Mouse (Mus musculus) megakaryocyte progenitor cell, adult 5-6 weeks (primary cell): ENCODE measurements at regions not wholly inside any gene's neighbourhood (a gene's known extent, or its start where the extent isn't known, plus 50 kb on each side); places are given as distances from the start of the nearest gene placed in this dataset.

ENCODE experiments used
- ATAC-seq: replicated peaks from 2 replicates; pipeline ENCODE4 v1.8.0; 2016; ENCODE audit warnings: mild to moderate bottlenecking, moderate TSS enrichment, inconsistent platforms; ENCODE audit not compliant: poor library complexity

DNA sequence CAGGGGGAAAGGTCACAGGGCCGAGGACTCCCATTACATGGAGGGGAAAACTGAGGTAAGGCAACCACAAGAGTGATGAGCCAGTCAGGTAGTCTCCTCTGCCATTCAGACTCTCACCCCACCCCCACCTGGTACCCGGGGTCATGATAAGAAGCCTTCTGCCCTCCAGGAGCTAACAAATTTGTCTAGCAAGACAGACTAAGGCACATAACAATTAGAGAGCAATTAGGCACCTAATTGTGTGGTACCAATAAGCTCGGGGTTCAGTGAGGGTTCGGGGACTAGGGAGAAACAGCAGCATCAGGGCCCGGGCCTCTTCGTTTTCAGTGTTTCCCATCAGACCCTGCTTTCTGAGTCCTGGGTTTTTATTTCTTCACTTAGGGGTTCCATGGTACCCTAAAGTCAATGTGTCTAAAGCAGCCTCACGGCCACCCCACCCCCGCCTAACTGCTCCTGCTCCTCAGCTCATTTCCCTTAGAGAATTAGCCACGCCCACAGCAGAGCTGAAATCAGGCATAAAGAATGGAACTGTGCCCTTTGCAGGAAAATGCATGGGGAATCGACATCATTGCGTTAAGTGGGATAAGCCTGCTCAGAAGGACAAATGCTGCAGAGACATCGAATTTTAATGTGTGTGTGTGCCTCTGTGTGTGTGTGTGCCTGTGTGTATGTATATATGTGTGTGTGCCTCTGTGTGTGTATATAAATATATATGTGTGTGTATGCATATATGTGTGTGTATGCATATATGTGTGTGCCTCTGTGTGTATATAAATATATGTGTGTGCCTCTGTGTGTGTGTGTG lies 249.3 kb downstream of the Cryba4 start:
- ATAC-seq, result no peak

DNA sequence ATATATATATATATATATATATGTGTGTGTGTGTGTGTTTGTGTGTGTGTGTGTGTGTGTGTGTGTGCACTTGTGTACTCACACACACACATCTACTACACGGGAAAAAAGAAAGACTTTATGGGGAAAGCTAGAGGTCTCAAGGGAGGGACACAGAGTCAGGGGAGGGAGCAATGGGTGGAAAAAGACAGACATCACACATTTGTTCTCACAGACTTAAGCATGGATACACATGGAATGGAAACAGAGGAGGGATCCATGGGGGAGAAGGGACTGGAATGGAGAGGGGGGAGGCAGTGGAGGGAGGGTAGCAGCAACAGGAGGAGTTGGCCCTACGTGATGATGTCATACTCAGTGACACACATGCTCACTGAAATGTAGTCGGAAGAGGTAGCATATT lies 248.3 kb downstream of the Cryba4 start:
- ATAC-seq, result no peak

DNA sequence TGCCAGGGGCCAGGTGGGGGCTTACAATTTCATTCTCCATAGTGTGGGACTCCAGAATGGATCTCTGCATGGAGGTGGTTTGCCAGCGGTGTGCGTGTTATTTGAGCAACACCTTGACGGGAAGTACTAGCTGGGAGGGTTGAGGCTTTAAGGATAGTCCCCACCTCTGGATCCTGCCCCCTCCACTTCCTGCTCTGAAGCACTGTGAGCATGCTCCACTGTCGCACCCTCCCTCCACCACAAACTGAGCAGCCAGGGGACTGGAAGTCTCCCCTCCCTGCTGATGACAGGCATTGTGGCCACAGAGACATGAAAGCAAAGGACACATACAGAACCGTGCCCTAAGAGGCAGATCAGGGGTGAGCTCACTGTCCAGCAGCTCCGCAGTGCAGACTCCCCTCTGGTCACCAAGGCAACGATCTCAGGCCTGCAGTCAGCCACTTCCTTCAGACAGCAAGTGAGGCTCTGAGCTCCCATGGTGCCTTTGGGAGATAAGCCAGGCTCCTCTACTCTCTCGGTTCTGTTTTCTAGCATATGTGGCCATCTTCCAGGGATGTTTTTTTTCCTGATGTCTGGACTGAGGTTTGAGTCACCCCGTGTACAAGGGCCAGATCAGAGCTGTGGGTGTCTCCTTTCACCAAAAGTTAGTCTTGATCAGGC lies 239.7 kb downstream of the Cryba4 start:
- no peak for ATAC-seq

DNA sequence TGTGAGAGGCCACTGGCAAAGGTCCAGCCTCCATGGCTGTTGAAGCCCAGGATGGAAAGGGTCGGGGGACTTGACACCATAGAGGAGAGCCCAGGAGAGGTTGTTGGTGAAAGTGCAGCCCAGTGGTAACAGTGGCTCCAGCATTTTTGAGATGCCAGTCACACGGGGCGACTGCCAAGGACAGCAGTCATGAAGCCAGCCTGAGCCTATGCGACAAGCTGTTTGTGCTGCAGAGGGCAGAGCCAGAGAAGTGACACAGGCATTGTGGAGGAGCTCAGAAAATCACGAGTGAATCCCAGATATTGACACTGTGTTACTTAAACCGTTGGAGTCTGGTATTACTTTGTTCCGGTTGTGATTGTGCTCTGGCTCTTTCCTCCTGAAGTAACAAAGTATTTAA lies 233.4 kb downstream of the Cryba4 start:
- no peak for ATAC-seq

DNA sequence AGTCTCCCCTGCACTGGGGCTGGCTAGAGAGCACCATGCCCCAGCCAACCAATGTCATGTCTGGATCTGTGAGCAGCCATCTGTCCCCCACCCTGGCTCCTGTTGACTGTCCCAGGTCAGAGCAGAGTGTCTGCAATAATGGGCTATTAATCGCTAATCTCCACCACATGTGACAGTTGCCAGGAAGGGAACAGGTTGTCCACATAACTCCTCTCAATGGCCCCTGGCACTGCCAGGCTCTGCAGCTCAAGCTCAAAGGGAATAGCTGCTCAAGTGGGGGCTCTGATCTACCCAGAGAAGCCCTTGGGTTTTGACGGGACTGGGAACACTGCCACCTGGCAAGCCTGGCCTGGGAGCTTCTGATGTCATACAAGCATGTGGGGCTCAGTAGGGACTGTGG lies 231.4 kb downstream of the Cryba4 start:
- ATAC-seq, result no peak

DNA sequence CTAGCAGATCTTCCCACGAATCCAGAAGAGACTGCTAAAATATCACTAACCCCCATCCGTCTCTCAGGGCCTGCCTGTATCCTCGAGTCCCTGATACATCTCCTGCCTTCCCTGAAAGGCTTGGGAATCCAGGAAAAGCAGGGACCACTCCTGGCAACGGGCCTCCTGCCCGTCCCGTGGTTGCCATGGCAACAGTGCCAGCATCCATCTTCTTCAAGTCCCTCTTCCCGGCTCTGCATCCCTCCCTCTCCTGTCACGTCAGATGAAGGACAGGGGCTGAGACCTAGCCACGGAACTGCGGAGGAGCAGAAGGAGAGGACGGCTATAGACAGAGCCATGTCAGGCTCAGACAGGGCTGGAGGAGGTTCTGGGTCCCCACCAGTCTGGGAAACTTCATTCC lies 222.4 kb downstream of the Cryba4 start:
- no peak for ATAC-seq

DNA sequence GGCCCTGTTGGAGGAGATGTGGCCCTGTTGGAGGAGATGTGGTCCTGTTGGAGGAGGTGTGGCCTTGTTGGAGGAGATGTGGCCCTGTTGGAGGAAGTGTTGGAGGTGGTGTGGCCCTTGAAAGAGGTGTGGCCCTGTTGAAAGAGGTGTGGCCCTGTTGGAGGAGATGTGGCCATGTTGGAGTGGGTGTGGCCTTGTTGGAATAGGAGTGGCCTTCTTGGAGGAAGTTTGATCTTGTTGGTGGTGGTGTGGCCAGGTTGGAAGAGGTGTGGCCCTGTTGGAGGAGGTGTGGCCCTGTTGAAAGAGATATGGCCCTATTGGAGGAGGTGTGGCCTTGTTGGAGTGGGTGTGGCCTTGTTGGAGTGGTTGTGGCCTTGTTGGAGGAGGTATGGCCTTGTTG lies 220.3 kb downstream of the Cryba4 start:
- no peak for ATAC-seq

DNA sequence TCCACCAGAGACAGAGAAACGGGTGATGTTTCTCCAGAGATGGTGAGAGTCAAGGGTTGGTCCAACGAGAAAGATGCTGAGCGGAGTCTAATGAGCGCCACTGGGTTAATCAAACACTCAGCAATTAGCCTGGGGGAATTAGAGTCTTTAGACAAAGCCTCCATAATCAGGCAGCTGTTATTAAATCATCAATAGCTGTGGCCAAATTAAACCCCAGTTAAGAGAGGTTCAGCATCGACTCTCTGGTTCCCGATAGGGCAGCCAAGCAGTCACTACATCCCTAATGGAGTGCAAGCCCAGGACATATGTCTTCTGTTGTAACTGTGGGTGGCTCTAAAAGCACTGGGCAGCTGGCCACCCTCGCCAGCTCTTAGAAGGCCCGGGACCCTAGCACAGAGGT lies 216.9 kb downstream of the Cryba4 start:
- ATAC-seq, result no peak

DNA sequence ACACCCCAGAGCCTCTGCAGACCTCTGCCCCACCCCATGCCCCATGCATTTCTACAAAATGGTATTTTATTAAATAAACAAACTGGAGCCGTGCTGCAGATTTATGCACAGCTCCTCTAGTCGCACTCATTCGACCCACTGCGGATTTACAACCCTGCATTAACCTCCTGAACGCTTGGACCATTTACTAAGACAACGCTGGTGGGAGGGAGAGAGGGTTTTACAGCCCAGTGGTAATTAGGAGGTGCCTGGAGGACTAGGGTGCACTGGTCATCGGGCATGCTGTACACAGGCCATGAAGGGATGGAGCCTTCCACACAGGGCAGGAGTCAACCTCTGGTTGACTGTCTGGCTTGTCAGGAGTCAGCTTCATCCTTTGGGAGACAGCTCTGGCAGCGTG lies 215.2 kb downstream of the Cryba4 start:
- no peak for ATAC-seq

DNA sequence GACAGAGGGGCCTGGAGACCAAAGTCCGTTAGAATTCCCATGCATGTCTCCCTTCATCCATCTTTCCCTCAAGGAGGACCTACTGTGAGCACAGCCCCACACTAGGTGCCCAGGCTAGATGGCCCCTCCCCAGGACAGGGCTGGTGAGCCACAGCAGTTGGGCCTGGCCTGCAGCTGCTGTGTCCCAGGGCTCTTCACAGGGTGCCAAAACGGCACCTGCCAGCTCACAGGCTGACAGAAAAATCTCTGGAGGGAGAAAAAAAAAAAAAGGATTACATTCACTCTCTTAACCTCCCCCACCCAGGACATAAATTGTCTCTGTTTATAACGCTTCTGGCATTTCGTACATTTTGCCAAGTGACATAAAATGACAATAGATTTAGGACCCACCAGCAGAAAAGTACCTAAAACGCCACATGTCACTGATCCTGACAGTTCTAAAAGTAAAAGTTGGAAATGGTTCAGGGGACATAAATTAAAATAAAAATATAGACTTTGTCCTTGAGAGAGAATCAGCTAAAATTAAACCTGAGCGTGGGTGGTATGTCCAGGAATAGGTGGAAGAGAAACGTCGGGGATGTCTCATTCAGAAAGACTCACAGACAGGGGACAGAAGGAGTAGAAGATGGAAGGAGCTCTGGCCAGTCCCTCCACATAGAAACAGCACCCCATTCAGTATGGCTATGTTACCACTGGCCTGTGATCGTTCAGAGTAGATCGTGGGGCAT lies 212.5 kb downstream of the Cryba4 start:
- no peak for ATAC-seq

DNA sequence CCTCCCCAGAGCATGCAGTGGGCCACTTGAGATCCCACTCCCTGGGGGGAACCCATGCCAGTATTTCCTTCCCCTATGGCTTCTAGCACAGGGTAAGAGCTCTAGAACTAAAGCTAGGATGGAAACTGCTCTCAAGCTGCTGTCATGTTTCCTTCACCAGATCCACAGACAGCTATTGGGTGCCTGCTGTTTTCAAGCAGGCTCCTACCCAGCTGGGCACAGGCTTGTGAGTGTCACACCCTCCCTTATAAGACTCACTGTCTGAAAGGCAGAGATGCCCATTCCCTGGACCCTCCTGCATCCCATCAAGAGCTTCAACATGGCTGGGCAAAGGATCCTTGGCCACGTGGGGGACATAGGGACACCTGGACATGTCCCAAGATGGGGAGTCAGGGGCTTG lies 211.6 kb downstream of the Cryba4 start:
- ATAC-seq, result no peak

DNA sequence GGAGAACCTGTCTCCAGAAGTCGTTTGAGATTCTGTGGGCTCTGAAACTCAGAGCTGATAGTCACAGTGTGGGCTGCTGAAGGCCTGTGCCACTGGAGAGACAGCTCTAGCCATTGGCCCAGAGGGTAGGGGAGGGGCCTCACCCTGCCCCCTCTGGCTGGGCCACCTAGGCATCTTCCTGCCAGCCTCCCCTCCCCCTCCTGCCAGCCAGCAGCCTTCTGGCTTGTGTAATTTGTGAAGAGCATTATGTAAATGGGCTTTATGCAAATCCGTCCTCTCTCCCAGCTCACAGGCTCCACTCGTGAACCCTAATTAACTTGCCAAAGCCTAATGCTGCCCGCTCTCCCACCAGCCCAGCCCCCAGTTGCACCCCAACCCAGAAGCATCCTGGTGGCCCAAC lies 211.0 kb downstream of the Cryba4 start:
- no peak for ATAC-seq

DNA sequence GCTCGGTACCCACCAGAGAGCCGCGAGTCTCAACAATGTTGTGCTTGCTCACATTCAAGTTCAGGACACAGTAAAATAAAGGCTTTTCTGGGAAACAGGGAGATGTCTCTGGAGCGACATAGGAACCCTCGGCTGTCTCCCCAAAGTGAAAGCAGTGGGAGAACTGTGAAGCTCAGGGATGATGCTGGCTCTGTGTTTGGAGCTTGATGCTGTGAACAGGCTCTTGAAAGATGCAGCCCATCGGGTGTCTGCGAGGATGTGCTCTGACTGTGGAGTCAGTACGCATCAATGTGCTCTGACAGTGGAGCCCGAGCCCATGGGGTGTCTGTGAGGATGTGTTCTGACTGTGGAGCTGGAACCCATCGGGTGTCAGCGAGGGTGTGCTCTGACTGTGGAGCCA lies 210.1 kb downstream of the Cryba4 start:
- no peak for ATAC-seq

DNA sequence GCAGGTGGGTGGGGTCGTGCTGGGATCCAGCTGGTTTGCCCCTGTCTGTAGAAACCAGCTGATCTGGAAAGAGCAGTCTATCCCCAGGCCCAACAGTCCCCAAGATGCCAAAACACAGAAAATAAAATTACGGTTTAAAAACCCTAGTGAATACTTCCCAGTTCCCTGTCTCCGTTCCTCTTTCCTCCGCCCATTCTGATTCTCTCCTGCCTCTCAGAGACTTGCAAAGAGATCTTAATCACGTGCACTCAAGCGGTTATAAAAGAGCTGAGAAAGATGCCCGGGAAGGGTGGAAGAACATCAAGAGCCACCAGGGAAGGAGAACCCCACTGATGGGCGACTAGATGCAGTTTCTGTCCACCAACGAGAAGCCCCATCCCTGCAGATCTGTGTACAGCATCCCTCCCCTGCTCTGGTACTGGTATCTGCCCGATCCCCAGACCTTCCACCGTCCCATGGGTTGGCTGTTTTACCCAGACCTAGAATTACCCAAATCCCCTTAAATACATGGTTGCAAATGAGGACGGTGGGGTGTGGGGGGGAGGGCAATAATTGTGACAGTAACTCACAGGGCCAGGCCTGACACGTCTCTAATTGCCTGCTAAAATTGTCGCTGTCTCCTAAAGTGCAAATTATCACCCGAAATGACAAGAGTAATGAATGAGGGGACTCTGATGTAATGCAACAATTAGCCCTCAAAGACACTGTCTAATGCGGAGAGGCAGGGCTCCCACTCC lies 202.1 kb downstream of the Cryba4 start:
- ATAC-seq, result no peak

DNA sequence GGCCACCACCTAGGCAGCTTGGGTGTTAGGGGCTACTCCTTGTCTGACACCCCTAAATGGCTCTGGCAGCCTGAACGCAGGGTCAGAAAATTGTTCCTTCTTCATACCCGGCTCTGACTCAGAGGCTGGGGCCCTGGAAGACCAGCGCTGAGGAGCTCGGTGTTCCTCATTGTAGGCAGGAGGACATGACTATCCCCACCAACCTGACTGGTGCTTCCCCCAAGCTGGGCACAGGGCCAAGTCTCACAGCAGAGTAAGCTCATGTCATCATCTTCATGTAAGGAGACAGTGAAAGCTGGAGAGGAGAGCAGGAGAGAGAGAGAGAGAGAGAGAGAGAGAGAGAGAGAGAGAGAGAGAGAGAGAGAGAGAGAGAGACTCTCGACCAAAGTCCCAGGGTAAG lies 201.4 kb downstream of the Cryba4 start:
- no peak for ATAC-seq

DNA sequence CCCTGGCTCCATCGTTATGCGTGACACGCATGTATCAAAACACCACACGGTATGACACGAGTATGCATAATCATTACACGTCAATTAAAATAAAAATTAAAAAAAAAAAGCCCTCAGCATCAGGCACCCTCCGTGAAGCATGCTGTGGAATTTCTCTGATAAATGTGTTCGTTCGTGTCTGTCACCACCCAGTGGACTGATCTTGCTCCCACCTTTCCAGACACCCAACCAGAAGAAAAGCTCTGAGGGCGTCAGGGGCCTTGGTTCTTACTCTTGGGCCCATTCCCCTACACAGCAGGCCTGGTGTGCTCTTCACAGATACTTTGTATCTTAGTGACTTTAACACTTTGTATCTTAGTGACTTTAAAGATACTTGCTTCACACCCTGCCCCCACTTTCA lies 200.5 kb downstream of the Cryba4 start:
- ATAC-seq, result no peak

DNA sequence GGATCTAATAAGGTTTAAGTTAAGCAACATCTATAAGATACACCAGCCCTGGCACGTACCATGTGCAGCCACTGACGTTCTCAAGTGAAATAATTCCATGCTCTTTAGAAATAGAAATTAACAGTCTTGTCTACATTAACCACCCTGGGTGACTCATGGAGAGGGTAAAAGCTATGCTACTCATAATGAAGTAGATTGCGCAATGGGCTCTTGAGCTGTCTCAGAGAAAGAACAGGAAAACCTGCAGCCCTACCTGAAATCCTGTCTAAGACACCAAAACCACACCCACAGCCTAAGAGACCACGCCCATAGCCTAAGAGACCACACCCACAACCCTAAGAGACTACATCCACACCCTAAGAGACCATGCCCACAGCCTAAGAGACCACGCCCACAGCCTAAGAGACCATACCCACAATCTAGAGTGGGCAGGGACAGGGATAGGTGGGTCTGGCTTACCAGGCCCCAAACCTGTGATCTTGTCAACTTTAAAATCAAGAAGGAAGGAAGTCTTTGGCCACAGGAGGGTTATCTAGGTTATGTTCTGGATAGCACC lies 198.6 kb downstream of the Cryba4 start:
- ATAC-seq, result no peak

DNA sequence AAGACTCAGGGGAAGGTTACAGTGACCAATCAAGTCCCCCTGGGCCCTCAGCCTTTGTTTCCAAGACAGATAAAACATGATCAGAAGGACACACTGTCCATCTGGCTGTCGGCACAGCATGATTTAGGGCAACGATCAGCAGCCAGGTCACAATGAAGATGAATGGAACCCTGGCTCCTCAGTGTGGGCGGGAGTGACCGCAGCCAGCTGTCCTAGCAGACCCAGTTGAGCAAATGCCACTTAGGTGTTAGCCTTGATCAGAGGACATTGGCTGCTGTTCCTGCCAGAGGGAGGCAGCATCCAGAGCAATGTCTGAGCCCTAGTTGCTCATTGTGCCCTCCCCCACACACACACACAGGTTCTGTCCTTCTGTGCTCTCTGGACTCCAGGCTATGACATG lies 197.3 kb downstream of the Cryba4 start:
- no peak for ATAC-seq

DNA sequence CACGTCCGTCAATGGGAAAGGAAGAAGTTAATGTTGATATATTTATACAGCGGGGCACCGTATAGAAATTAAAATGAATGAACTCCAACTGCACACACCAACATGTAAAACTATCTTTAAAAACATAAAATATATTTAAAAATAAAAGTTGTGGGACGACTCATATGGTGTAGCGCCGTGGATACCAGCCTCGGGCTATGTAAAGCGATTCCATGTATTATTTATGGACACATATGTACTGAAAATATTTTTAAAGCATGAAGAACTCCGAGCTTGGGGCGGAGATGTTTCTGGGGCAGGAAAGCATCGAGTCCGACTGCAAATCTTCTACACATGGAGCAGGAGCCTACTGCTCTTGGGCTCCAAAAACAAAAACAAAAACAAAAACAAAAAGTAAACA lies 182.4 kb downstream of the Cryba4 start:
- no peak for ATAC-seq

DNA sequence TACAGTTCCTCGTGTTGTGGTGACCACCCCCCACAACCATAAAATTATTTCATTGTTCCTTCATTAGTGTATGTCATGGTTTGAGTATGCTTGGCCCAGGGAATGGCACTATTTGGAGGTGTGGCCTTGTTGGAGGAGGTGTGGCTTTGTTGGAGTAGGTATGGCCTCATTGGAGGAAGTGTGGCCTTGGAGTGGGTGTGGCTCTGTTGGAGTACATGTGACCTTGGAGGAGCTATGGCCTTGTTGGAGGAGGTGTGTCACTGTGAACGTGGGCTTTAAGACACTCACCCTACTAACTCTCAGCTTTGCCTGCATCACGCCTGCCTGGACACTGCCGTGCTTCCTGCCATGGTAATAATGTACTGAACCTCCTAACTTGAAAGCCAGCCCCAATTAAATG lies 179.9 kb downstream of the Cryba4 start:
- ATAC-seq, result no peak

DNA sequence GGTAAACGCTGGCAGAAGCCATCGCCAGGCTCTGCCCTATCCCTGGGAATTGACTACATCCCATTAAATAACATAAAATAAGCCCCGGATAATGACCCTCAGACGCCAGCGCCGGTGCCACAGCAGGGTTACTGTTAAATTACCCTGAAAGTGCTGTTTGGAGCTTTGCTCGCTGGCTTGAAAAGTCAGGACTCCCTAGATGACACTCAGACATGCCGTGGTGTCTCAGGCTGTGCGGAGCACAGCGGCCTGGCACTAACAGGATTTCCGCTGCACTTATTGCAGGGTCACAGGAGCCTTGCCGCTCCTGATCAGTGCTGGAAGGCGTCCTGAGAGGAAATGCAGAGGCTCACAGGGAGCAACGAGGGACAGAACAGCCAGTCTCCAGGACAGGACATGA lies 175.2 kb downstream of the Cryba4 start:
- no peak for ATAC-seq
